Mouse (Mus musculus) cerebellum, adult 9-10 months (tissue): ENCODE results near the gene Fpgs.
A peak's percentile ranks its signal among the peaks of the same experiment; 100 is the strongest.

Experiments used
- DNase-seq: peaks from one replicate; pipeline ENCODE4 v3.0.0; 2022

The Fpgs gene

DNA sequence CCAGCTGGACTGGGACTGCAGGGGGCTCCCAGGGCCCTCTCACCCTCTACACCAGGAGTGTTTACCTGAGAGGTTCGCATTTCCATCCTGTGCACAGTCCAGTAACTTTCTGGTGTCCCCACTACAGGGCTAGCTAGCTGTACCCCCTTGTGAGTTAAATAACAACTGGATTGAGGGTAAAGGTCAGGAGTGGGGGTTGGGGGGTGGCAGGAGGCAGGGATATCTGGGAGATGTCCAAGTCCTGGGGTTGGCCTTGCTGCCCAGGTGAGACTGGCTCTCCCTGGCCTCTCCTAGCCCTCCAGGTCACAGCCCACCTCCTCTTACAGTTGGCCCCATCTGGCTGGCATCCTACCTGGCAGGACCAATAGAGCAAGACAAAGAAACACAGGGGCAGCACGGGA, at the start of gene Fpgs:
Gene Fpgs, minus strand, starts transcription at position 125 of the 401 bp plus-strand sequence.
- no peak for DNase-seq

DNA sequence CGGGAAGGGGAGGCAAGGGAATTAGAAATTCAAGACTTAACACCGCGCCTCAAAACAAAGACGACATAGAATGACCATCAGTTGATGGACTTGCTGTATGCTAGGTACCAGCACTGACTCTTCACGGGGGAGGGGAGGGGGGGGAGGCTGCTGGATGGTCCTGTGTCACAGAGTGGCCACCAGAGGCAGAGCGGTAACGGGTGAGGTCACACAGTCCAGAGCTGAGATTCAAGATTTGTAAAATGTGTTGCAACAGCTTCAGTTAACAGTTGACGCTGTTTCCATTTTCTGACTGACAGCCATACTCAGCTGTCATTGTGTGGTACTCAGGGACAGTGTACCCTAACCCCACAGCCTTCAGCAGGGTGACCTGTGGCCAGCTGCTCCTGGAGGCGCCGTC, 48.2 kb upstream of the Fpgs start:
- no peak for DNase-seq

DNA sequence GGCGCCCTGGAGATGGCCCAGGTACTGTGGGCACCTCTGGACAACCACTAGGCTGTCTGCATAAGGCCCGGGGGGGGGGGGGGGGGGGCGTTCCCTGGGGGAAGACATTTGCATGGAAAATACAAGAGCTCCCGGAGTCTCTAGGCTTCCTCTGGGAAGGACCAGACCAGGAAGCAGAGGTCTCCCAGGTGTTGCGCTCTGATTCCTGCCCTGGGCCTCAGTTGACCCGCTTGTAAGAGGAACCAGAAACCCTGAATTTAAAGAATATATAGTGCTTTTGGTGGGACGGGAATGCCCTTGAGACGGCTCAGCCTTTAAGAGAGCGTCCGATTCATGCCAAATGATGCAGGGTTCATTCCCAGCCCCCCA, 47.7 kb upstream of the Fpgs start:
- no peak for DNase-seq

DNA sequence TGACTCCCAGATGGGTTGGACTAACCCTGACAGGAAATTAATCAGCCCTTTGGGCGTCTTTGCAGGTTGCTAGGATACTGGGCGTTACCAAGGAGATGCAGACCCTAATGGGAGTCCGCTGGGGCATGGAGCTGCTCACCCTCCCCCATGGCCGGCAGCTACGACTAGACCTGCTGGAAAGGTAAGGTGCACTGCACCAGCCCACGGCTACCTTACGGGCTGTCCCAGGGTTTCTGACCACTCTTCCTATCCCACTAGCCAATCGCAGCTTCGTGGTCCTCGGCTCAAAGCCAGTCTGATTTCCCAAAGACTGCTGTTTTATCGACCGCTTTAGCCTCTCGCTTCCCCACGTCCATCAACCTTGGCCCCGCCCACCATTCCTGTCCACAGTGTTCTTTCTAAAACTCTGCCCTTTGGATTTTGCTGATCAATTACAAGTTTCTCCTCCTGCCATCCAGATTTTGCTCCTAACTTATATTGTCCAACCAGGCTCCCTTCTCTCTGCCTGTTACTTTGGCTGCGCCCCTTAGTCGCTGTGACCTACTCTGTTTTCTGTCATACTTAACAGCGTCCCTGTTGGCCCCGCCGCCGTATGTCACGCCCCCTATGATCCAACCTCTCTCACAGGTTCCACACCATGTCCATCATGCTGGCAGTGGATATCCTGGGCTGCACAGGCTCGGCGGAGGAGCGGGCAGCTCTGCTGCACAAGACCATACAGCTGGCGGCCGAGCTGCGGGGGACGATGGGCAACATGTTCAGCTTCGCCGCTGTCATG, 47.1 kb upstream of the Fpgs start:
- DNase-seq: no peak

DNA sequence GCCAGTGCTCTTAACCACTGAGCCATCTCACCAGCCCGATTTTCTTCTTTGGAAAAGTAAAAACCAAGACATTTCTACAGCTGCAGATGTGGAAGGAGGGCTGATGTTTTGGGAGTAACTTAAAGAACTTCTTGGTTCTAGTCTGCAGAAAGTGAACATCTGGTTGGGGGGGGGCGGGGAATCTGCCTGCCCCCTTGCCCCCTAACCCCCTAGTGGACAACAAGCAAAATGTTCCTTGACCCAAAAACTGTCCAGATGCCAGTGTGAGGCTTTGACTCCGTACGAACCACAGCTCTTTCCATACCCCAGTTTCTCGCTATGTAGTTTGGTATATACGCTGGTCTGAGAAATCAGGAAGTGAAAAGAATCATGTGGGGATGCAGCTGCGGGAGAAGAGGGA, 46.3 kb upstream of the Fpgs start:
- DNase-seq: no peak

DNA sequence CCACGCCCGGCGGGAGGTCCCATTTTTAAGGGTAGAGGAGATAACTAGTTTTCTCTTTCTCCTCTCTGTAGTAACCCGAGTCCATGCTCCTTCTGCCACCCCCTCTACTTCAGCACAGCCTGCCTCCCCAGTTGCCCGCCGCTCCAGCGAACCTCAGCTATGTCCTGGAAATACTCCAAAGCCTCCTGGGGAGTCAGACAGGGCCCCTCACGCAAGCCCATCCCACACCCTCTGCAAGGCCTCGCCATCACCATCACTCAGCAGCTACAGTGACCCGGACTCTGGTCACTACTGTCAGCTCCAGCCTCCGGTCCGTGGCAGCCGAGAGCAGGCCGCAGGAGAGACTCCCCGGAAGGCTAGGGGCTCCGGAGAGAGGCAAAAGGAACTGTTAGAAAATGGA, 45.1 kb upstream of the Fpgs start:
- no peak for DNase-seq

DNA sequence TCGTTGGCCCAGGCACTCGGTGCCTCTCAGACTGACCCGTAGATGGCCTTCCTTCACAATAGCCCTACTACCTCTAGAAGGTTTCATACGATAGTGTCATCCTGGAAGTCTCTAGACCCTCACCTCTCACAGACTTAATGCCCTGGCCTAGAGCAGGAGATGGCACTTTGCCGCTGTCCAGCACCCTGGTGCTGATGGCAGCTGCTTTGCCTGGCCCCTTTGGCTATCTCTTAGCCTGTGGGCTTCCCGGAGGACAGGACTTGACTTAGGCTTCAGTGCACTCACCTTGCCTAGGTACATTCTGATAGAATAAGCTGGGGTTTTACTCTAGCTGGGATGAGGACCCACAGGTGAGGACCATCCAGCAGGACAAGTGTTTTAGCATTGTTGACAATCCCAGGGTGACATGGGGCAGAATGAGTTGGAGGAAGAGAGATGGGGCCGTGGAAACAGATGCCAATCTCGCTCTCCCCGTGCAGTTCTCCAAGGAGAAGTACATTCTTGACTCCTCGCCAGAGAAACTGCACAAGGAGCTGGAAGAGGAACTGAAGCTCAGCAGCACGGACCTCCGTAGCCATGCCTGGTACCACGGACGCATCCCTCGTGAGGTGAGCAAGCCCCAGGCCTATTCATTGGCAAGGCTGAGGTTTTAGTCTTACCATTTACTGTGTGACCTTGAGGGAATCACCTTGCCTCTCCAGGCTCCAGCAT, 40.5 kb upstream of the Fpgs start:
- DNase-seq: no peak

DNA sequence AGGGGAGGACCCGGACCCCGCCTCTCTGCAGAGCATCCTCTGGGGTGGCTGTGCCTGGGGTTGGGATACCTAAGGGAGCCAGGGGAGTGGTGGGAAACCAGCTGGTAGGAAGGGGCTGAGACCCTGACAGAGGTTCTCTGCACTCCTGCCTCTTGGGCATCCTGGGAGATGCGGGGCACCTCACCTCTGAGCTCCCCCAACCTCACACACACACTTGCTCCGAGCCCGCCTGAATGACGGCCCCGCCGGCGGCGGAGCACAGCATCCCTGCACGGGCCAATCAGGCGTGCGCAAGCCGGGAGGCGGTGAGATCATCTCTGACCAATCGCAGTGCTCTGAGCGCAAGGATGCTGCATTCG, 38.2 kb upstream of the Fpgs start:
- peak; percentile 90 for DNase-seq

DNA sequence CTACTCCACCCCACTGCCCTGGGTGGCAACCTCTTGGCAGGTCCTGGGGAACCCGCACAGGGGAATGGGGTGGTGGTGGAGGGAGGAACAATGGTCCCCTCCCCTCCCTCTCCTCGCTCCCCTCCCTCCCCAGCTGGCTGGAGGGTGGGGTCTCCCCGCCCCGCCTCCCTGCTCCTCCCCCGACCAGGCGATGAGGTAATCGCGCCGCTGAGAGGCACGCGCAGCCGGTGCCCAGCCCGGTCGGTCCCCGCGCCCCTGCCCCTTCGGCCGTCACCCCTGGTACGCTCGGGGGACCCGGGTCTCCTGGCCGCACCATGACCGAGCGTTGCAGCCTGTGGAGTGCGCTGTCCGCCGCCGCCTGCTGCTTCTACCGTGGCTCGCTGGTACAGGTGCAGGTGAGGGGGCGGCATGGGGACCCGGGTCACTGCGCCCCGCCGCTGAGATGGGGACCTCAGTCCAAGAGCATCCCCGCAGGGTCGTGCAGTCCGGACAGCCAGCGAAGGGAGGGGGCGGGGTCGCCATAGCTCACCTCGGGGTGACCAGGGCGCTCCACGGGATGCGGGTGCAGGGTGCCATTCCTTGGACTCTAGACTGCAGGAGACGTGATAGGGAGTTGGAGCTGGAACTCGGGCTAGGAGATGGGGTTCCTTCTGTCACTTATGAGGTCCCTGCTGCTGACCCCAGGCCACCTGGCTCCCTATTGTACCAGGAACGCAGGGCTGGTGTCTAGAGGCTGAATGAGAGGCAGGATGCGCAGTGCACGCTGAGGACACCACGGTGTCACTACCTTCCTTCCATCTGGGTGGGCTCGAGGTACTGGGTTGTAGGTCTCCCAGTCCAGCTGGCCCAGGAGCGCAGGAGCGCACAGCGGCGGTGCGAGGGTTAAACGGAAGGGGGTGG, 37.6 kb upstream of the Fpgs start:
- peak; percentile 74 for DNase-seq

DNA sequence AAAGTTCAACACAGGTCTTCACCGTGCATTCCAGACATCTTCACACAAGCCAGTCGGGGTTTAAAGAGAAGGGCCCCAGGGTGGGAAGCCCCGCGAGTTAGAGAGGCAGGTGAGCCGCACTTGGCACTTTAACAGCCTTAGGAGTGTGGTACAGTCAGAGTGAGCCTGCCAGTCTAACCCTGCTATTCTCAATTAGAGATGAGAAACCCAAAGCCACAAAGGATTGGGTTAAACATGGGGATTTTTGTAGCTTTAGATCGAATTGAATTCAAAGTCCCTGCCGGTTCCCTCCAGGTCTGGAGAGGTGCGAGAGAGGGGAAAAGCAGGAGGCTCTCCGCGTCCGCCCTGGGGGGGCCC, 36.9 kb upstream of the Fpgs start, which contains the start of gene 6330409D20Rik:
Gene 6330409D20Rik, minus strand, starts transcription at position 101 of the 357 bp plus-strand sequence.
- DNase-seq: no peak

DNA sequence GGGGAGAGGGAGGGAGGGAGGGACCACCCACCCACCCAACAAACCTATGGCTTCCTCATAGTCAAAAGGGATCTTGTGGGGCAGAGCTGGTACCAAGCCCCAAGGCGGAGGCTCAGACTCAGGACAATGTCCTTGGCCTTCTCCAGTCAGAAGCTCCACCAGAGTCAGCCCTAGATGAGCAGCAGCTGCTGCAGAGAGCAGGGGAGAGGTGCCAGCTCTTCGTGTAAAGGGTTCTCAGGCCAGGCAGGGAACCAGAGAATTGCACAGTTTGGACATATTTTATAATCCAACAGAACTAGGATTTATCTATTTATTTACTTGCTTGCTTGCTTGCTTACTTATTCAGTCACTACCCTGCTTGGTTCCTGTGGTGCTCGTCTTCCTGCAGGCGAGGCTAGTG, 35.4 kb upstream of the Fpgs start:
- DNase-seq: no peak

DNA sequence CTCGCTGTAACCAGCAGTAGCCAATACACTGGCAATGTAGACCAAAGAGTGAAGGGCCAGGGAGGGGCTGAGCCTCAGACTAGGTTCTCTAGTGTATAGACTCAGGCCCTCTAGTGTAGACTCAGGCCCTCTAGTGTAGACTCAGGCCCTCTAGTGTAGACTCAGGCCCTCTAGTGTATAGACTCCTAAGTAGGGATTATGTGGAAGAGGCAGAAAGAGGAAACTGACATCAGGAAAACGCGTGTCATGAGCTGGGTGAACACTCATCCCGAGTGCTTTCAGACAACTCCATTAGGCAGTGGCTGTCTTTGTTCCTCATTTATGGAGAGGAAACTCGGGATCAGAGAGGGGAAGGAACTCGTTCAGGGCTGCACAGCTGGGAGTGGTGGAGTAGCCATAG, 33.1 kb upstream of the Fpgs start:
- no peak for DNase-seq

DNA sequence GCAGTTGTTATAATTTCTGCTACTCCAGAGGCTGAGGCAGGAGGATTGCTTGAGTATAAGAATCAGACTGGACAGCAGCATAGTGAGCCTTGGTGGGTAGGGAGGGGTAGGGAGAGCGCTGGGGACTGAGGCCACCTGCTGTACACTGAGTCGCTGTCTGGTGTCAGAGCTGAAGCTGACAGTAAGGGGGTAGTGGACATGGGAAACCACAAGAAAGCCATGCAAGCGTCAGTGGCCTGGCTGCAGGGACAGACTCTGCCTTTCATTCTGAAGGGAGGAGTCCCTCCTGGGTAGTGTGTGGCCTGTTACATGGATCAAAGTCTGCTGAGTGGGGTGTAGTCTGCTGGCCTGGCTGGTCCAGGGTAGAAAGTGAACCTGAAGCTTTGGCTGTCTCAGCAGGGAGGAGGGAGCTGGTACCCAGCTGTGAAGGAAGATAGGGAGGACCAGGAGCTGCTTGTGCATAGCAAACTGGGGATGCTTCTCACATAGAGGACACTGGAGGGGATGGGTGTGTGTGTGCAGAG, 32.4 kb upstream of the Fpgs start:
- no peak for DNase-seq

DNA sequence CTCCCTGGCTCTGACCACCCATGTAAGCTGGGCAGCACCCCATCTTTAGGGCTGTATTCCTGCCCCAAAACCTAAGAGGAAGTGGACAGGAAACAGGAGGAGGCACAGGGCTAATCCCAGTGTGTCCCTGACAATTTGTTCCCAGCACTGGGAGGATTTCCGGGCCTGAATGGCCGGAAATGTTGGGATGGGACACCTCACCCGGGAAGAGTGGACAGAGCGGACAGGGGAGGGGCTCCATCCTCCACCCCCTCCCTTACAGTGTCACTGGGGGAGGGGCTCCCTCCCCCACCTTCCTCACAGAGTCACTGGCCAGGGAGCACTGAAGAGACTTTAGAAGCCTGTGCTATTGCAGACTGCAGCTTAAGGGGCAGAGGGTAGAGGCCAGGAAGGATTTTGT, 31.0 kb upstream of the Fpgs start:
- DNase-seq: no peak

DNA sequence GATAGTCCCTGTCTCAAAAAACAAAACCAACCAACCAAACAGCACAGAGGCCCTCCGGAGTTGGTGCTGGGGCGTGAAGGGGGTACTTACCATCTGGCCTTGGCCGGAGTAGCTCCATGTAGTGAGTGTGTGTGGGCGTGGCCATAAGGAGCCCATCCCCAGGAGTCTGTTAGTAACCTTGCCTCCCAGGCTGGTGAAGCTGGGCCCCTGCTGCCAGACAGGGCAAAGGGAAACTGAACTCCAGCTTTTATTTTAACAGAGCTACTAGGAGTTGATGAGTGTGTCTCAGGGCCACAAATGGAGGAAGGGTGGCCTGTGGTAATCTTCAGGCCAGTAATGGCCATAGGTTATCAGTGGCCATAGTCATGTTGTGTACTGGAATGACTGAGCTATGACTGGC, 30.5 kb upstream of the Fpgs start:
- DNase-seq: no peak

DNA sequence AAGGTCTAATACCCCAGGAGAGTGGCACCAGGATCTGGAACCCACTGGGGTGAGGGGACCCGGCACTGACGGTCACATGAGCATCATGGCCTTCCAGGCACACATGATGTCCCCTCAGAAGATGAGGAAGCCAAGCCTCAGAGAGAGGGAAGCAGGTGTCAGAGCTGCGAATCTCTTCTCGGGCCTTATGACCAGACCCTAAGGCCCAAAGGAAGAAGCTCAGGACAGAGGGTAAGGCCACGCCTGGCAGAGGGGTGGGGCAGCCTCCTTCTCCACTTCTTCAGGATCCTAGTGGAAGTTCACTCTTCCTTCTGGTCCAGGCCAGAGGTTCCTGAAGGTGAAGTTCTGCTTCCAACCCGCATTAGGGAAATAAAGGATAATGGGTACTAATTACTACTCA, 28.8 kb upstream of the Fpgs start:
- no peak for DNase-seq

DNA sequence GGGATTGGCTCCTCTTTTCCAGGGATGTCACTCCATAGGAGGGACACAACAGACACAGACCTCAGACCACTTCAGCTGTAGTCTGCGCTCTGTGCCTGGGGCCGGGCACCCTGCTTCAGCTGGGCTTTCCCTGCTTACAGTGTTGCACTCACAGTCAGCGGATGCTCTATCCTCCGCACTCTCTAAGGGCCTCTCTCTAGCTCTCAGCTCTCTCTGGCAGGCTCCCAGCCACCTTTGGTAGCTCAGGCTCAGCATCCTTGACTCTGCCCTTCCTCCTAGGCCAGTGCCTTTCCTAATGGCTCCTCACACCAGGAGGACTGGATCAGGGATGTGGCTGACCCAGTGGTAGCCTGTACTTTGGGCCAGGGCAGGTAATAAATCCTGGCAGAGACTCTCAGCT, 28.0 kb upstream of the Fpgs start:
- no peak for DNase-seq

DNA sequence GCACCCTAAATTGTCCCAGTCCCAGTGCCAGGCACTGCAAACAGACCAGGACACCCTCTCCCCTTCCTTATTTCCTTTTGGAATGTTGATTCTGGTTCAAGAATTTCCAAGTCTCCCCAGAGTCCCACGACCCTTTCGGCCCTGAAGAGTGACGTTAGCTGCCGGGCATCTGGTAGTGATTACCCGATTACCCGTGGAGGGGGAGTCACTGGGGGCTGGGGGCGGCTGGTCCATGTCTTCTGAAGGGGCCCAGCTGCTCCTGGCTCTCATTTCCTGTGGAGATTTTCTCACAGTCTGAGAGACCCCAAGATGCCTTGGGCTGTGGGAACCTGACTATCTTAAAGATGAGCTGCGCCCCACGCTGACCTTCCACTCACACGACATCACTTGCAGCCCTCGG, 26.9 kb upstream of the Fpgs start:
- no peak for DNase-seq

DNA sequence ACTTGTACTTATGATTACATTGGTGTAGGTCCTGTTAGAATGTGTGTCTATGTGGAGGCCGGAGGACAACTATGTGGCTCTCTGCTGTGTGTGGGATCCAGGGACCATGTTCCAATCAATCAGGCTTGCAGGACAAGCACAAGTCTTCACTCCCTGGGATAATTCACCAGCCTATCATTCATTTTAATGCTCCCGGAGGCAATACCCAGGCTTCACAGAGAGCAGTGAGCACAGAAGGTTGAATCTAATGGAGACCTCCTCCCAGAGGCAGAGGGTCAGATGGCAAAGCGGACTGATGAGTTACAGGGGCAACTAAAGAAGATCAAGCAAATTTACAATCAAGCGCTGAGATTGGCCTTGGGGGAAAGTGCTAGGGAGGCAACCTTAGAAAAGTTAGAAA, 25.6 kb upstream of the Fpgs start:
- DNase-seq: no peak

DNA sequence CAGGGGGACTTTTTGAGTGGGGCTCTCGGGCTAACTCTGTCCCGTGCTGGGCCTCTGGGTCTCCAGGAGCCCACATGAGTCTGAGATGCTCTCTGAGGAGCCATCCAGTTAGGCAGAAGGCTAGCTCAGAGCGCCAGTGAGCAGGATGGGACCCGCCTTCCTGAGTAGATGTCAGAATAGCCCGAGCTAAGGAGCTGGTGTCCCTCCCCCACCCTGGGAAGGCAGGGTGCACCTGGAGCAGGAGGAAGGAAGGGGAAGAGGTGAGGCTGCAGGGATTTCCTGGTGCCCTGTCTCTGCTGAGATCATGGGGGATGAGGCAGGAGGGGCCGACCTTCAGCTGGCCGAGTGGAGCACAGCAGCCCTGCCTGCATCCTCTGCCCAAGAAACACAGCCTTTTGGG, 24.5 kb upstream of the Fpgs start:
- DNase-seq: no peak

DNA sequence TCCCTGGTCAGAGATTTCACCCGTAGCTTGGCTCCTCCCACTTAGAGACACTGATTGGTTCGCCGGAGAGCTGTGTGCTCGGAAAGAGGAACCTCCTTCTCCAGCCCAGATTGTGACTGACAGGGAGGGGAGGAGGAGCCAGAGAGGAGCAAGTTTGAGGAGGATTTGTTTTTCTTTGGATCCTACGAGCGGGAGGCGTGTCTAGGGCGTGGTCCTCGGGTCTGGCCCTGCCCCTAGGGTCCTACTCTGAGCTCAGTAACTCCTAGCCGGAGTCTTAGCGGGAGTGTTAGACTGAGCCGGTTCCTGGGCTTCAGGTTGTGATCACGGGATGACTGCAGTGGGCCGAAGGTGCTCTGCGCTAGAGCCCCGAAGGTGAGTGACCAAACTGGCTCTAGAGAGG, 23.5 kb upstream of the Fpgs start:
- DNase-seq: peak; percentile 93

DNA sequence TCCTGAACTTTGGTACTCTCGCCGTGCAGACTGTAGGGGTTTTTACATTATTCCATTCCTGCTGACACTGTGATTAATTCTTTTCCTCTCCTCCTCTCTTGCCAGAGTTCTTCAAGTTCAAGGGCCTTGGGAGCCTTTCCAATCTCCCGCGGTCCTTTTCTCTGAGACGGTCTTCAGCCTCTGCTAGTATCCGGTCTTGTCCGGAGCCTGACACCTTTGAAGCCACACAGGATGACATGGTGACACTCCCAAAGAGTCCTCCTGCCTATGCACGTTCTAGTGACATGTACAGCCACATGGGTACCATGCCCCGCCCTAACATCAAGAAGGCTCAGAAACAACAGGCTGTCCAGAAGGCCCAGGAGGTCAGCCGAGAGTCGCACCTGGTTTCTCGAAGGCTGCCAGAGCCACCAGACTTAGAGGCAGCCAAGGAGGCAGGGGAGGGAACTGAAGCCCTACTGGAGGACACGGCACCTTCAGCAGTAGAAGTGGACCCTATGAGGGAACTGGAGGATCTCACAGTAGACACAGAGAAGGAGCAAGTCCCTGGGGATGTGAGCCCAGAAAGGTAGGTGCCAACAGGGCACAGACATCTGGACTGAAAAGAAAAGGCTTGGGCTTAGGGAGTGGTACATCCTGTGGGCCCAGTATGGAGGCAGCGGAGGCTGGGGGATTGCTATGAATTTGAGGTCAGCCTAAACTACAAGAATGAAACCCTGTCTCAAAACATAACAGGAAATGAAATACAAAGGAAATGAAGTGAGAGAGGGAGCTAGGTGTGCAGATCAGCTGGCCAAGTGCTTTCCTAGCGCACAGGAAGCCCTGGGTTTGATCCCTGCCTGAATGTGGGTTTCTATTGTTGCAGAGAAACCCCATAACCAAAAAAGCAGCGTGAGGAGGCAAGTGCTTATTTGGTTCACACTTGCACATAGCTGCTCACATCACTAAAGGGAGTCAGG, 21.2 kb upstream of the Fpgs start:
- no peak for DNase-seq
